Mouse (Mus musculus) hindbrain, postnatal 0 days (tissue): ENCODE measurements around the gene Srarp. TPM values are rescaled to one million over a fixed set of nuclear protein-coding genes. Genes with fewer than 3 reads are reported as not detected.

Experiments used
- ATAC-seq: fragments of 200-750 bp; cut with Nextera tagmentation; 2 replicates; pipeline ENCODE4 v1.8.0; 2017; ENCODE audit warnings: mild to moderate bottlenecking, moderate TSS enrichment, moderate library complexity
- DNase-seq: peaks from one replicate; pipeline ENCODE4 v3.0.0-alpha.2; 2015; ENCODE audit warnings: low spot score
- H3K27ac ChIP-seq: fragments of 300-500 bp; sonication (generic); 2 replicates; pipeline ENCODE4 v1.5.1; 2014; ENCODE audit warnings: mild to moderate bottlenecking
- H3K27me3 ChIP-seq: fragments of 300-500 bp; sonication (generic); 2 replicates; pipeline ENCODE4 v1.6.1; 2014; ENCODE audit warnings: low read length, mixed read lengths; ENCODE audit not compliant: insufficient read depth
- H3K36me3 ChIP-seq: fragments of 300-500 bp; sonication (generic); 2 replicates; pipeline ENCODE4 v1.6.1; 2014; ENCODE audit warnings: low read length, mixed read lengths; ENCODE audit not compliant: insufficient read depth
- H3K4me1 ChIP-seq: fragments of 300-500 bp; sonication (generic); 2 replicates; pipeline ENCODE4 v1.6.1; 2014; ENCODE audit warnings: antibody characterized with exemption, low read length, mixed read lengths; ENCODE audit not compliant: insufficient read depth
- H3K4me2 ChIP-seq: fragments of 300-500 bp; sonication (generic); 2 replicates; pipeline ENCODE4 v1.6.1; 2014; ENCODE audit warnings: low read depth, mild to moderate bottlenecking, low read length, moderate library complexity, mixed read lengths
- H3K4me3 ChIP-seq: fragments of 300-500 bp; sonication (generic); 2 replicates; pipeline ENCODE4 v1.5.1; 2014; ENCODE audit warnings: low read length
- H3K9ac ChIP-seq: fragments of 300-500 bp; sonication (generic); replicated peaks from 2 replicates; pipeline ENCODE4 v1.6.1; 2014; ENCODE audit warnings: mild to moderate bottlenecking, low read length, moderate library complexity, mixed read lengths
- H3K9me3 ChIP-seq: fragments of 300-500 bp; sonication (generic); 2 replicates; pipeline ENCODE4 v1.6.1; 2016; ENCODE audit warnings: low read length, mixed read lengths
- CTCF ChIP-seq: IDR thresholded peaks from 2 replicates; pipeline ENCODE4 v1.5.1; 2016; ENCODE audit warnings: antibody characterized with exemption, control low read depth, low read depth
- whole genome bisulfite sequencing: fragments of 180-500 bp; shearing (Covaris S2); extraction: QIAGEN DNeasy Blood & Tissue Kit; methylation state at CpG from one replicate; pipeline ENCODE4 v1.1.7; 2014; 5-methylcytosine and 5-hydroxymethylcytosine counted together
- polyA plus RNA-seq: library from polyadenylated mRNA; unstranded; fragments of >200 nt; fragmentation: Nextera tagmentation; extraction: Ambion mirVana; gene quantifications from 2 replicates; pipeline ENCODE4 v1.2.1, GENCODE M21; 2015
- total RNA-seq: library from RNA; depleted of rRNA; stranded (reverse); fragments of >200 nt; gene quantifications from 2 replicates; pipeline ENCODE4 v1.2.3, GENCODE M21; 2014

Srarp gene
- total and polyA plus RNA-seq, 2 experiments from 2014 or later = 0.33 to 9.9 TPM

DNA sequence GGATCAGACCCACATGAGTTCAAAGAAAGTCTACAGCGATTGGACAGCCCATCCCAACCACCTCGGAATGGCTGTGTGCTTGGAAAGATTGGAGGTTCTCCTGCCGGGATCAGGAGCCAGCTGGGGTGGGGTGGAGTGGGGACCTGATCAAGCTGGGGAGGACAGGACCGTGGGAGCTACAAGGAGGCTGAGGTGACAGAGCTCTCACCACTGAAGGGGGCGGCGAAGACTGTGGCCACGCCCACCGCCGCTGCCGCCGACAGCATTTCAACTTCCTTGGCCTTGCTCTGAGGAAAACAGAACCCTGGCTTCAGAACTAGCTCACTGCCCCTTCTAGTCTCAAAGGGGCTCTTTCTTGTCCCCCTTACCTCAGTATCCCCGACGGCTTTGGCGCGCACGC lies 41.2 kb downstream of the Srarp start:
- WGBS = 21% methylated on average over 16 of the region's 16 CpGs
- H3K4me1 ChIP-seq = no peaks in the 10 kb centered on the region
- no peak for TF ChIP-seq CTCF

DNA sequence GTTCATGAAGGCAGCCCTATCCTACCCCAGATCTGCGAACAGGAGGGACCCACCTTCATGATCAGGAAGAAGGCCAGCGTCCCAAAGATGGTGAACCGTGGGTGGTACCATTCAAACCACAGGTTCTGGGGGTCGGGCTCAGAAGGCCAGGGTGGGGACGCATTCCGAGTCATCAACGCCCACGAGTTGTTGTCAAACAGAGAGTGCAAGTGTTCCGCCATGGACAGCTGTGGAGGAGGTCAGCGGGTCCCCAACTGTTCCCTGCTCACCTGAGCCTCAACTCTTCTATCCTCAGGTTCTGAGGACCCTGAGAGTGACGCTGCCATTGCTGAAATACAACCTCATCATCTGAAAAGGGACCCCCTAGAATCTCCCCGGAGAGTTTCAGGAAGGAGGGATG lies 44.6 kb downstream of the Srarp start:
- no peak for TF ChIP-seq CTCF
- Histone ChIP-seq H3K9me3 (no peaks in the 10 kb centered on the region), H3K9ac (no peak overlapping the region), H3K27me3 (no peaks in the 10 kb centered on the region), H3K4me2 (no peak overlapping the region), H3K27ac (no peak overlapping the region), H3K4me3 (no peak overlapping the region), H3K4me1 (no peaks in the 10 kb centered on the region), H3K36me3 (no peaks in the 10 kb centered on the region)
- no peak for DNase-seq
- 81% methylated on average over 12 of the region's 12 CpGs for WGBS
- ATAC-seq = no peak

More for the DNA sequence above, 41.2 kb downstream of the Srarp start:
- Histone ChIP-seq H3K36me3 (no peaks in the 10 kb centered on the region), H3K9ac (no peak overlapping the region), H3K27ac (no peak overlapping the region), H3K4me2 (0 out of 2 replicates have a peak overlapping the region, but pooled peaks have one; percentile 7), H3K4me3 (no peak overlapping the region), H3K27me3 (no peaks in the 10 kb centered on the region), H3K9me3 (no peaks in the 10 kb centered on the region)
- DNase-seq (no peak), ATAC-seq (no peak)

GRCm38 (mm10) chr4:141389366-141390150 lies 46.3 kb downstream of the Srarp start:
- no peak overlapping the region for H3K9ac ChIP-seq
- 72% methylated on average over 18 of the region's 18 CpGs for WGBS
- ATAC-seq (no peak), DNase-seq (no peak)
- no peaks in the 10 kb centered on the region for H3K36me3 ChIP-seq
- H3K9me3 ChIP-seq = no peaks in the 10 kb centered on the region
- TF ChIP-seq CTCF = no peak
- H3K4me1 ChIP-seq = no peaks in the 10 kb centered on the region
- no peak overlapping the region for H3K4me3 ChIP-seq
- H3K27me3 ChIP-seq = 0 out of 2 replicates have a peak, but pooled peaks cover 3% of the 10 kb centered on the region
- no peak overlapping the region for H3K4me2 ChIP-seq
- no peak overlapping the region for H3K27ac ChIP-seq

- TF ChIP-seq CTCF = no peak
- H3K27ac ChIP-seq = no peak overlapping the region
These were observed 48.0 kb downstream of the Srarp start for GRCm38 (mm10) chr4:141387933-141388332.

DNA sequence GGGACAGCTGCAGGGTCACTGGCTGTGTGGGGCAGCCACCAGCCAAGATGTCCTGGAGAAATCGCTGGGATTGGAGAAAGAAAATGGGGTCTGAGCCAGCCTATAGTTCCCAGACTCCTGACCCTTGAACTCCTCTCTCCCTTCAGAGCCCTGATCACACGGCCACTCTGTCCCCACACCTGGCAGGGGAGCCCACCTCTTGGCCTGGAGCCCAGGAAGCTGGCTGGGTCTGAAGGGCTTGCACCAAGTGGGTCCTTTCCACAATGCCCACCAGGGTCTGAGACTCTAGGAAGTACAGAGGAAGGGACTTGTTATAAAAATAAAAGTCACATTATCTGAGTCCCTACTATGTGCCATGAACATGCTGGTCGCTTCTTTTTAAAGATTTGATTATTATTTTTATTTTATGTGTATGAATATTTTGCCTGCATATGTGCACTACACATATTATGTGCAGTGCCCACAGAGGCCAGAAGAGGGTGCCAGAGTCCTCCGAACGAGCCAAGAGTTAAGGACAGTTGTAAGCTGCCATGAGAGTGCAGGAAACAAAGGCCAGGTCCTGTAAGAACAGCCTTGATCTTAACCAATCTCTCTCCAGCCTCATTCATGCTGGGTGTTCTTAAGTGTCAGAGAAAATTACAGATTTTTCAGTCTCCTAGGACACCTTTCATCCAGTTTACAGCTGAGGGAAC lies 48.7 kb downstream of the Srarp start:
- TF ChIP-seq CTCF = peak; percentile 85
- Histone ChIP-seq H3K4me2 (no peak overlapping the region), H3K27ac (no peak overlapping the region), H3K36me3 (0 out of 2 replicates have a peak, but pooled peaks cover 5% of the 10 kb centered on the region), H3K27me3 (peaks cover 12% of the 10 kb centered on the region), H3K9me3 (no peaks in the 10 kb centered on the region), H3K9ac (no peak overlapping the region), H3K4me1 (no peaks in the 10 kb centered on the region), H3K4me3 (no peak overlapping the region)
- peak; percentile 84 for DNase-seq
- WGBS = 18% methylated on average over 5 of the region's 5 CpGs
- peak; percentile 25; the same call in 1 of the 2 replicates for ATAC-seq

More at GRCm38 (mm10) chr4:141387933-141388332, 48.0 kb downstream of the Srarp start:
- H3K9ac ChIP-seq = no peak overlapping the region
- DNase-seq (no peak), ATAC-seq (no peak)
- no peaks in the 10 kb centered on the region for H3K4me1 ChIP-seq
- no peak overlapping the region for H3K4me2 ChIP-seq
- no peaks in the 10 kb centered on the region for H3K9me3 ChIP-seq
- WGBS = 71% methylated on average over 5 of the region's 5 CpGs
- peaks cover 10% of the 10 kb centered on the region; the same call in 1 of the 2 replicates for H3K27me3 ChIP-seq
- no peak overlapping the region for H3K4me3 ChIP-seq
- H3K36me3 ChIP-seq = 0 out of 2 replicates have a peak, but pooled peaks cover 5% of the 10 kb centered on the region

DNA sequence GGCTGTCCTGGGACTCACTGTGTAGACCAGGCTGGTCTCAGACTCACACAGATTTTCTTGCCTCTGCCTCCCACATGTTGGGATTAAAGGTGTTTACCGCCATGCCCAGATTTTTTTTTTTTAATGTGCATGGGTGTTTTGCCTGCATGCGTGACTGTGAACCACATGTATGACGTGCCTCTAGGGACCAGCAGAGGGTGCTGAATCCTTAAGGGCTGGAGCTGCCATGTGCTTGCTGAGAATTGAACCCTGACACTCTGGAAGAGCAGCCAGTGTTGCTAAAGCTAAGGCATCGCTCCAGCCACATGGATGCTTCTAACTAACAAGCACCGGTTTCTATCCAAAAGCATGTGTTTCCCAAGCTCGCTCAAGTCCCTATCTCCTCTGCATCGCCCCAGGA lies 49.8 kb downstream of the Srarp start:
- H3K4me2 ChIP-seq = no peak overlapping the region
- H3K27ac ChIP-seq = no peak overlapping the region
- WGBS = 75% methylated on average over 7 of the region's 7 CpGs
- DNase-seq = no peak
- no peak overlapping the region for H3K4me3 ChIP-seq
- no peak overlapping the region for H3K9ac ChIP-seq
- 0 out of 2 replicates have a peak, but pooled peaks cover 5% of the 10 kb centered on the region for H3K36me3 ChIP-seq
- H3K27me3 ChIP-seq = peaks cover 18% of the 10 kb centered on the region
- no peaks in the 10 kb centered on the region for H3K4me1 ChIP-seq
- no peak for ATAC-seq
- no peaks in the 10 kb centered on the region for H3K9me3 ChIP-seq
- peak; percentile 25; the same call in 1 of the 2 replicates for TF ChIP-seq CTCF
